Mouse (Mus musculus): ENCODE results near the gene Zfp605. TPM values are rescaled to one million over a fixed set of nuclear protein-coding genes. Genes with fewer than 3 reads are reported as not detected.
"Not testable (repeated sequence)": the region's sequence is repeated elsewhere in the genome, so short reads cannot be mapped to it uniquely, and the experiment has no call there.

Gene Zfp605
- polyA plus RNA-seq, 1 experiment from 2014 or later: 4.5 TPM

DNA sequence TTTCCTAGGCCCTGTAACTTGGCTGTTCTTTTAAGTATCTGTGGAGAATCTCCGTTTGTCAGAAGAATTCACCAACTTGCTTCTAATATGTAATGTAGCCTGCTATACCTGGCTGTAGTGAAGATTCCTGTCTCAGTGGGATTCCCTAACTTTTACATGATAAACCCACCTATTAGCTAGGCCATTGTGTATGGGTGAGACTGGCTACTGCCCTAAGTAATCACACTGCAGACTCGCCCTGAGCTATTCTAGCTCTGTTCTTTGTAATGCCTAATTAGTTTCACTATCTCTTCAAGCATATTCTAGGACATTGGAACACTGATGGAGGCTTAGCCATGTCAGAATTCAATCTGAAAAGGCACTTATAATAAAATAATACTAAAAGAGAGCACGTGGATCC, 12.5 kb downstream of the Zfp605 start:
- not testable (repeated sequence) for H3K4me3 ChIP-seq (replicated peaks); H3K27me3 ChIP-seq; H3K9ac ChIP-seq; ATAC-seq (ENCODE audit: insufficient number of reproducible peaks, low FRiP score, low TSS enrichment, low read depth); H3K4me2 ChIP-seq (replicated peaks); H3K9me3 ChIP-seq (replicated peaks); H3K4me1 ChIP-seq; H3K27ac ChIP-seq (replicated peaks)
- peaks cover 38% of the 10 kb centered on the region for H3K36me3 ChIP-seq
- 80% methylated on average over 3 of the region's 3 CpGs for WGBS

GRCm38 (mm10) chr5:110135293-110136086, 25.6 kb downstream of the Zfp605 start, which contains the start of gene Chfr:
Gene Chfr (plus strand): TSS chr5:110135842.
- 3% methylated on average over 45 of the region's 46 CpGs for WGBS
- Histone ChIP-seq H3K9me3 (replicated peaks) (peaks cover 3% of the 10 kb centered on the region; the same call in 1 of the 2 replicates), H3K4me2 (replicated peaks) (peak within 1 kb of the TSS; percentile 73), H3K36me3 (peaks cover 19% of the 10 kb centered on the region), H3K27ac (replicated peaks) (peak within 1 kb of the TSS; percentile 75), H3K4me3 (replicated peaks) (peak within 1 kb of the TSS; percentile 90), H3K9ac (peak within 1 kb of the TSS; percentile 73), H3K27me3 (no peaks in the 10 kb centered on the region), H3K4me1 (no peaks in the 10 kb centered on the region)
- peak; percentile 100 for ATAC-seq (ENCODE audit: insufficient number of reproducible peaks, low FRiP score, low TSS enrichment, low read depth)

DNA sequence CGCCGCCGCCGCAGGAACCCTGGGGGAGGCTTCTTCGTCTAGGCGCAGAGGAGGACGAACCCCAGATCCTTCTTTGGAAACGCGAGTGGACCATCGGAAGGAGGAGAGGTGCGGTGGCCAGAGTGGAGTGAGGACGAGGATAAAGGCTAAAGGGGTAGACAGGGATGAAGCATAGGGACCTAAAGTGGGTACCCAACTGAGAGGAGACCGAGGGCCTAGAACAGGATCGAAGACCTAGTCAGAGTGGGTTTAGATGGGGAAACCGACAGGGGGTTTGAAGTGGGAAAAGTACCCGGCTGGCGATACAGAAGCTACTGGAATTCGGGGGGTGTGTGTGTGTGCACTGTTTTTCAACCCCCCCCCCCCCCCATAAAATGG, 26.2 kb downstream of the Zfp605 start:
- Histone ChIP-seq H3K36me3 (peaks cover 20% of the 10 kb centered on the region), H3K4me2 (replicated peaks) (peak overlapping the region; percentile 73), H3K4me3 (replicated peaks) (peak overlapping the region; percentile 90), H3K9ac (peak overlapping the region; percentile 73), H3K27me3 (no peaks in the 10 kb centered on the region), H3K9me3 (replicated peaks) (peaks cover 3% of the 10 kb centered on the region; the same call in 1 of the 2 replicates), H3K4me1 (no peaks in the 10 kb centered on the region), H3K27ac (replicated peaks) (peak overlapping the region; percentile 75)
- peak; percentile 9; the same call in 1 of the 2 replicates for ATAC-seq (ENCODE audit: insufficient number of reproducible peaks, low FRiP score, low TSS enrichment, low read depth)
- WGBS: 6% methylated on average over 18 of the region's 18 CpGs

DNA sequence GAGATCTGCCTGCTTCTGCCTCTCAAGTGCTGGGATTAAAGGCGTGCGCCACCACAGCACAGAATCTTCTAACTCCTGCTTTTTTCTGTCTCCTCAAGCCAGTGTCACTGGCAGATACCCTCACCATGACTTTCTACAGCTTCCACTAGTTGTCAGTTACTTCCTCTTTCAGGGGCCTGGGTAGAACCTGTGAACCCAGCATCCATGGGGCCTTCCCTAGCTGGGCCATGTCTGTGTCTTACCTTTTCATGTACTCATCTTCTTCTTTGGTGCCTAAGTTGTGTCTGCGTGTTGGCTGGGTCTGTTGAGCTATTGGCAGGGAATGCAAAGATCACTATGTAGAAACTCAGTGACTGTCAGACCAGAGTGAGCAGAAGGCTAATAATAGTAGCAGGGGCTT, 27.9 kb downstream of the Zfp605 start:
- peaks cover 3% of the 10 kb centered on the region; the same call in 1 of the 2 replicates for H3K9me3 ChIP-seq (replicated peaks)
- no peak overlapping the region for H3K9ac ChIP-seq
- WGBS: 97% methylated on average over 3 of the region's 3 CpGs
- no peak for ATAC-seq (ENCODE audit: insufficient number of reproducible peaks, low FRiP score, low TSS enrichment, low read depth)
- no peaks in the 10 kb centered on the region for H3K4me1 ChIP-seq
- no peak overlapping the region for H3K27ac ChIP-seq (replicated peaks)
- H3K36me3 ChIP-seq: peaks cover 32% of the 10 kb centered on the region
- H3K27me3 ChIP-seq: no peaks in the 10 kb centered on the region
- H3K4me3 ChIP-seq (replicated peaks): no peak overlapping the region
- H3K4me2 ChIP-seq (replicated peaks): no peak overlapping the region

GRCm38 (mm10) chr5:110139325-110139724, 29.4 kb downstream of the Zfp605 start:
- H3K4me3 ChIP-seq (replicated peaks): no peak overlapping the region
- peaks cover 42% of the 10 kb centered on the region for H3K36me3 ChIP-seq
- 86% methylated on average over 3 of the region's 3 CpGs for WGBS
- no peak overlapping the region for H3K4me2 ChIP-seq (replicated peaks)
- H3K27ac ChIP-seq (replicated peaks): no peak overlapping the region
- no peak overlapping the region for H3K9ac ChIP-seq
- H3K4me1 ChIP-seq: no peaks in the 10 kb centered on the region
- H3K27me3 ChIP-seq: no peaks in the 10 kb centered on the region
- no peak for ATAC-seq (ENCODE audit: insufficient number of reproducible peaks, low FRiP score, low TSS enrichment, low read depth)
- no peaks in the 10 kb centered on the region for H3K9me3 ChIP-seq (replicated peaks)

GRCm38 (mm10) chr5:110140424-110140823, 30.5 kb downstream of the Zfp605 start:
- no peaks in the 10 kb centered on the region for H3K27me3 ChIP-seq
- no peak for ATAC-seq (ENCODE audit: insufficient number of reproducible peaks, low FRiP score, low TSS enrichment, low read depth)
- H3K9me3 ChIP-seq (replicated peaks): no peaks in the 10 kb centered on the region
- no peak overlapping the region for H3K4me2 ChIP-seq (replicated peaks)
- H3K4me3 ChIP-seq (replicated peaks): no peak overlapping the region
- 93% methylated on average over 7 of the region's 7 CpGs for WGBS
- no peak overlapping the region for H3K27ac ChIP-seq (replicated peaks)
- no peak overlapping the region for H3K9ac ChIP-seq
- no peaks in the 10 kb centered on the region for H3K4me1 ChIP-seq
- H3K36me3 ChIP-seq: peaks cover 51% of the 10 kb centered on the region

DNA sequence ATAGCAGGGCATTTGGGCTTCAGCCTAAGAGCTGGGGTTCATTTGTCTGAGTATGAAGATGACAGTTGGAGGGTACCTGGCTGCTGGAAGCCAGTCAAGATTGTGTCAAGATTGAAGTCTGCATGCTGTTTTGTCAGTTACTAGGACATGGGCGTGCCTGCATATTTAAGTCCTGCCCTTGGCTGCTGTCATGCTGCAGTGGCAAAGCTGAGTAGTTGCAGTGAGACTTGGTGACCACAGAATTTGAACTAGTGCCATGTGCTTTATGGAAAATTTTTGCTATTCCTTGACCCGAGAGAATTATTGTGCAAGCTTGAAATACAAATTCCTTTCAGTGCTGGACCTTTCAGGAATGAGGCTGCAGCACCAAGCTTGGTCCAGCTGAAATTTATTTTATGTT, 32.4 kb downstream of the Zfp605 start:
- peaks cover 68% of the 10 kb centered on the region for H3K36me3 ChIP-seq
- no peak overlapping the region for H3K9ac ChIP-seq
- no peak overlapping the region for H3K4me2 ChIP-seq (replicated peaks)
- no peaks in the 10 kb centered on the region for H3K4me1 ChIP-seq
- H3K27me3 ChIP-seq: no peaks in the 10 kb centered on the region
- H3K27ac ChIP-seq (replicated peaks): no peak overlapping the region
- no peak for ATAC-seq (ENCODE audit: insufficient number of reproducible peaks, low FRiP score, low TSS enrichment, low read depth)
- 75% methylated on average over 2 of the region's 2 CpGs for WGBS
- no peaks in the 10 kb centered on the region for H3K9me3 ChIP-seq (replicated peaks)
- H3K4me3 ChIP-seq (replicated peaks): no peak overlapping the region

GRCm38 (mm10) chr5:110143007-110143406, 33.1 kb downstream of the Zfp605 start:
- Histone ChIP-seq H3K27ac (replicated peaks) (no peak overlapping the region), H3K9ac (no peak overlapping the region), H3K27me3 (no peaks in the 10 kb centered on the region), H3K36me3 (peaks cover 74% of the 10 kb centered on the region), H3K4me2 (replicated peaks) (no peak overlapping the region), H3K9me3 (replicated peaks) (no peaks in the 10 kb centered on the region), H3K4me3 (replicated peaks) (no peak overlapping the region), H3K4me1 (no peaks in the 10 kb centered on the region)
- ATAC-seq (ENCODE audit: insufficient number of reproducible peaks, low FRiP score, low TSS enrichment, low read depth): no peak
- 87% methylated on average over 5 of the region's 5 CpGs for WGBS

DNA sequence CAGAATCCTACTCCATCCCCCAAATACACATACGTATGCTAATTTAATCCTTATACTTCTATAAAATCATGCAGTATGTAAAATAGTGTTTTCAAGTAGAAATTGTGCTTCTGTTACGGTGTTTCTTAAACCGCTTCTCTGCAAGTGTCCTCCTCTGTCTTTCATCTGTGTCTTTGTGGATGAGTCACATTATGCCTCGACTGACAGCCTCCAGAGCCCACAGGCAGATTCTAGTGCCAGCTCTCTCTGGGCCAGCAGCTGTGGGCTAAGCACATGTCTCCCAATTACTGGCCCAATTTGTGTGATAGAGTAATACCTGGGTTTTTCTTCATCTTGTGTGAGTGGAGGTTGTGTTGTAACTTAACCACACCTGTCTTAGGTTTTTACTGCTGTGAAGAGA, 59.5 kb downstream of the Zfp605 start:
- no peak overlapping the region for H3K27ac ChIP-seq (replicated peaks)
- H3K9me3 ChIP-seq (replicated peaks): no peaks in the 10 kb centered on the region
- no peaks in the 10 kb centered on the region for H3K27me3 ChIP-seq
- no peak overlapping the region for H3K4me3 ChIP-seq (replicated peaks)
- H3K9ac ChIP-seq: no peak overlapping the region
- H3K4me1 ChIP-seq: no peaks in the 10 kb centered on the region
- no peak for ATAC-seq (ENCODE audit: insufficient number of reproducible peaks, low FRiP score, low TSS enrichment, low read depth)
- 93% methylated on average over 4 of the region's 4 CpGs for WGBS
- H3K36me3 ChIP-seq: peaks cover 60% of the 10 kb centered on the region
- no peak overlapping the region for H3K4me2 ChIP-seq (replicated peaks)

- Histone ChIP-seq H3K27me3 (no peaks in the 10 kb centered on the region), H3K4me1 (peaks cover 13% of the 10 kb centered on the region), H3K9ac (peak within 1 kb of the TSS; percentile 81), H3K9me3 (replicated peaks) (no peaks in the 10 kb centered on the region), H3K4me2 (replicated peaks) (peak within 1 kb of the TSS; percentile 67), H3K36me3 (peaks cover 6% of the 10 kb centered on the region), H3K4me3 (replicated peaks) (peak within 1 kb of the TSS; percentile 94), H3K27ac (replicated peaks) (peak within 1 kb of the TSS; percentile 84)
- WGBS: under 1% methylated on average over 41 of the region's 41 CpGs
- ATAC-seq (ENCODE audit: insufficient number of reproducible peaks, low FRiP score, low TSS enrichment, low read depth): peak; percentile 95
Measured at GRCm38 (mm10) chr5:110176362-110177020, 66.6 kb downstream of the Zfp605 start, which contains the start of gene Golga3. Gene Golga3 (plus strand): TSS chr5:110176701.

- 3% methylated on average over 19 of the region's 19 CpGs for WGBS
Measured at GRCm38 (mm10) chr5:110177021-110177420, 67.1 kb downstream of the Zfp605 start.

More at GRCm38 (mm10) chr5:110177021-110177420, 67.1 kb downstream of the Zfp605 start:
- peaks cover 13% of the 10 kb centered on the region for H3K4me1 ChIP-seq
- no peaks in the 10 kb centered on the region for H3K9me3 ChIP-seq (replicated peaks)
- peak overlapping the region; percentile 67 for H3K4me2 ChIP-seq (replicated peaks)
- no peaks in the 10 kb centered on the region for H3K27me3 ChIP-seq
- 0 out of 2 replicates have a peak, but pooled peaks have one; percentile 4 for ATAC-seq (ENCODE audit: insufficient number of reproducible peaks, low FRiP score, low TSS enrichment, low read depth)
- H3K36me3 ChIP-seq: peaks cover 8% of the 10 kb centered on the region
- H3K4me3 ChIP-seq (replicated peaks): peak overlapping the region; percentile 94
- peak overlapping the region; percentile 81 for H3K9ac ChIP-seq
- peak overlapping the region; percentile 84 for H3K27ac ChIP-seq (replicated peaks)
